Comparison of ENCODE assay signal across 10 mouse cellular contexts in genomic region chr5:64381538-64381937, GRCm38 (mm10).
A peak's percentile ranks its signal among the peaks of the same experiment; 100 is the strongest.
DNase-seq lines count a peak whose midpoint lies in the region; ATAC-seq and TF ChIP-seq lines count a peak whose summit lies in the region.
"Had no signal": no experiment of that assay in that cellular context is flagged by ENCODE, and none has a peak within 500 bp of the region (broad histone marks: within the 10 kb centered on the region; RNA-seq: fewer than 3 reads in every experiment).

No protein-coding gene starts in this region.

- H3K4me1 ChIP-seq in megakaryocyte, embryonic 14.5 days = peaks cover 49% of the 10 kb centered on the region
- H3K4me1 ChIP-seq in limb, embryonic 10.5 days = peaks cover 64% of the 10 kb centered on the region
- peaks cover 36% of the 10 kb centered on the region for H3K4me1 ChIP-seq in stomach, embryonic 15.5 days

- no peak overlapping the region for H3K9ac ChIP-seq in stomach, embryonic 15.5 days
- H3K9ac ChIP-seq: liver, embryonic 14.5 days had no signal

- WGBS in limb, embryonic 10.5 days = 53% methylated on average over 8 of the region's 8 CpGs
- 34% methylated on average over 8 of the region's 8 CpGs for WGBS in stomach, embryonic 15.5 days

- H3K4me2 ChIP-seq in stomach, embryonic 15.5 days = 0 out of 2 replicates have a peak overlapping the region, but pooled peaks have one; percentile 8

- no peak for ATAC-seq in megakaryocyte, adult 5-6 weeks (ENCODE audit: poor library complexity, severe bottlenecking)
- ATAC-seq in stomach, embryonic 15.5 days (ENCODE audit: insufficient read depth, low FRiP score, low read depth) = no peak

- intact Hi-C loops in gastrocnemius, adult 2 months (cut with DNase I) = loop anchor here (5.0 to 10.0 kb wide), 4 partner anchors 89 to 303 kb away; no protein-coding TSS in a partner anchor

- peak overlapping the region; percentile 63 for H3K27ac ChIP-seq in gastrocnemius, adult 2 months
- H3K27ac ChIP-seq in limb, embryonic 10.5 days = peak overlapping the region; percentile 82
- peak overlapping the region; percentile 71 for H3K27ac ChIP-seq in stomach, embryonic 15.5 days
- H3K27ac ChIP-seq: liver, embryonic 14.5 days had no signal

- TF ChIP-seq CTCF in gastrocnemius, adult 2 months (IDR thresholded peaks at IDR 0.05) = no peak

- no peaks in the 10 kb centered on the region for H3K36me3 ChIP-seq in megakaryocyte, embryonic 14.5 days (replicated peaks; ENCODE audit: low read length)
- no peaks in the 10 kb centered on the region for H3K36me3 ChIP-seq in limb, embryonic 10.5 days
- no peaks in the 10 kb centered on the region for H3K36me3 ChIP-seq in stomach, embryonic 15.5 days

- H3K9me3 ChIP-seq in megakaryocyte, embryonic 14.5 days = no peaks in the 10 kb centered on the region
- no peaks in the 10 kb centered on the region for H3K9me3 ChIP-seq in limb, embryonic 10.5 days (replicated peaks)
- H3K9me3 ChIP-seq in stomach, embryonic 15.5 days = no peaks in the 10 kb centered on the region

- H3K27me3 ChIP-seq in megakaryocyte, embryonic 14.5 days (replicated peaks) = peaks cover 13% of the 10 kb centered on the region
- H3K27me3 ChIP-seq in limb, embryonic 10.5 days (ENCODE audit: low read depth, poor library complexity, severe bottlenecking) = no peaks in the 10 kb centered on the region
- no peaks in the 10 kb centered on the region for H3K27me3 ChIP-seq in stomach, embryonic 15.5 days (replicated peaks)

- no peak overlapping the region for H3K4me3 ChIP-seq in gastrocnemius, adult 2 months
- H3K4me3 ChIP-seq in megakaryocyte, embryonic 14.5 days (replicated peaks) = peak overlapping the region; percentile 60
- H3K4me3 ChIP-seq in limb, embryonic 10.5 days = no peak overlapping the region
- H3K4me3 ChIP-seq in stomach, embryonic 15.5 days (replicated peaks) = no peak overlapping the region

- no peak for DNase-seq in gastrocnemius, adult 2 months
- DNase-seq in gastrocnemius, postnatal 4 days (ENCODE audit: low spot score in 2 of 2) = no peak
- no peak for DNase-seq in limb, embryonic 10.5 days (ENCODE audit: low spot score)
- DNase-seq in frontal cortex, postnatal 25 days (ENCODE audit: low spot score in 2 of 2) = no peak
- no peak for DNase-seq in ovary, postnatal 14 days (ENCODE audit: low spot score)
- DNase-seq: adrenal gland, adult 8-10 months had no signal
